Mouse (Mus musculus) small intestine, adult 2 months (tissue): ENCODE data around the gene Tepsin.

Experiments
- CTCF ChIP-seq: fragments of 200-500 bp; IDR thresholded peaks from 2 replicates; pipeline ENCODE4 v1.5.1; 2012; ENCODE audit warnings: low read depth, mild to moderate bottlenecking, control low read depth, inconsistent platforms, low read length, moderate library complexity, mixed read lengths; ENCODE audit not compliant: insufficient replicate concordance, insufficient read length; ENCODE audit errors: extremely low read depth
- POLR2A ChIP-seq: fragments of 200-500 bp; IDR thresholded peaks from 2 replicates; pipeline ENCODE4 v1.6.1; 2012; ENCODE audit warnings: low read depth, mild to moderate bottlenecking, control low read depth, inconsistent platforms, low read length, moderate library complexity

GRCm38 (mm10) chr11:120051124-120051811, 47.3 kb downstream of the Tepsin start:
- TF ChIP-seq POLR2A (no peak), CTCF (no peak)
